Mouse (Mus musculus) midbrain, postnatal 0 days (tissue): Measurements from ENCODE around the gene Hadha. TPM values are rescaled to one million over a fixed set of nuclear protein-coding genes. Genes with fewer than 3 reads are reported as not detected.

Experiments
- ATAC-seq: fragments of 200-750 bp; cut with Nextera tagmentation; 2 replicates; pipeline ENCODE4 v1.8.0; 2017; ENCODE audit warnings: moderate number of reproducible peaks, mild to moderate bottlenecking, moderate TSS enrichment, moderate library complexity; ENCODE audit not compliant: low FRiP score
- DNase-seq: peaks from one replicate; pipeline ENCODE4 v3.0.0-alpha.2; 2015; ENCODE audit warnings: low spot score
- H3K27ac ChIP-seq: fragments of 300-500 bp; sonication (generic); 2 replicates; pipeline ENCODE4 v1.5.1; 2014; ENCODE audit warnings: low read depth, mild to moderate bottlenecking, low read length, mixed read lengths
- H3K27me3 ChIP-seq: fragments of 300-500 bp; sonication (generic); 2 replicates; pipeline ENCODE4 v1.6.1; 2014; ENCODE audit warnings: low read length, control low read depth, mixed read lengths; ENCODE audit not compliant: insufficient read depth
- H3K36me3 ChIP-seq: fragments of 300-500 bp; sonication (generic); 2 replicates; pipeline ENCODE4 v1.6.1; 2014; ENCODE audit warnings: low read length, control low read depth, mixed read lengths; ENCODE audit not compliant: insufficient read depth
- H3K4me1 ChIP-seq: fragments of 300-500 bp; sonication (generic); 2 replicates; pipeline ENCODE4 v1.6.1; 2014; ENCODE audit warnings: mild to moderate bottlenecking, control low read depth, antibody characterized with exemption, low read length, mixed read lengths; ENCODE audit not compliant: insufficient read depth
- H3K4me2 ChIP-seq: fragments of 300-500 bp; sonication (generic); 2 replicates; pipeline ENCODE4 v1.6.1; 2014; ENCODE audit warnings: low read depth, mild to moderate bottlenecking, low read length, mixed read lengths; ENCODE audit not compliant: poor library complexity, severe bottlenecking
- H3K4me3 ChIP-seq: fragments of 300-500 bp; sonication (generic); 2 replicates; pipeline ENCODE4 v1.5.1; 2014; ENCODE audit warnings: low read depth, mild to moderate bottlenecking, low read length, moderate library complexity
- H3K9ac ChIP-seq: fragments of 300-500 bp; sonication (generic); replicated peaks from 2 replicates; pipeline ENCODE4 v1.6.1; 2014; ENCODE audit warnings: mild to moderate bottlenecking, low read length, moderate library complexity, mixed read lengths; ENCODE audit not compliant: poor library complexity, severe bottlenecking
- H3K9me3 ChIP-seq: fragments of 300-500 bp; sonication (generic); 2 replicates; pipeline ENCODE4 v1.6.1; 2016; ENCODE audit warnings: low read length, control low read depth
- CTCF ChIP-seq: IDR thresholded peaks from 2 replicates; pipeline ENCODE4 v1.5.1; 2016; ENCODE audit warnings: antibody characterized with exemption, mild to moderate bottlenecking
- WGBS: fragments of 180-500 bp; shearing (Covaris S2); extraction: QIAGEN DNeasy Blood & Tissue Kit; methylation state at CpG from one replicate; pipeline ENCODE4 v1.1.7; 2014; 5-methylcytosine and 5-hydroxymethylcytosine counted together
- polyA plus RNA-seq: library from polyadenylated mRNA; unstranded; fragments of >200 nt; fragmentation: Nextera tagmentation; extraction: Ambion mirVana; gene quantifications from 2 replicates; pipeline ENCODE4 v1.2.1, GENCODE M21; 2015
- total RNA-seq: library from RNA; depleted of rRNA; stranded (reverse); fragments of >200 nt; gene quantifications from 2 replicates; pipeline ENCODE4 v1.2.3, GENCODE M21; 2014

Hadha gene
- total and polyA plus RNA-seq, 2 experiments from 2014 or later = 42.3 to 59.8 TPM

DNA sequence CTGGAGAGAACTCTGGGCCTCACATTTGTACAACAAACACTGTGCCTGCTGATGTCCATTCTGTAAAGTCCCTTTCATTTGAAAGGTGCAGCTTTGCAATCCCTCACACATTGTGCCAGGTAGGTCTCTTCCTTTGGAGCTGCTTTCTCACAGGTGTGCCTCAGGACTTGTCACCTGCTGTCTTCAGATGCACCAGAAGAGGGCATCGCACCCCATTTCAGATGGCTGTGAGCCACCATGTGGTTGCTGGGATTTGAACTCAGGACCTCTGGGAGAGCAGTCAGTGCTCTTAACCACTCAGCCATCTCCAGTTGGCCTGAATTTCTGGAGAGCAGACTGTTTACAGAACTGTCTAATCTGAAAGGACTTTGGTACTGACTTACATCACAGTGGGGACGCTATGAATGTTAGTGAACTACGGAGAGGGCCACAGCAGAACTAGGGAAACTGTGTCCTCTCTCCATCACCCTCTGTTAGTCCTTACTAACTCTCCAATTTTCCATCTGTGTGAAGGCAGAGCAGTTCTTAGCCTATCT is 42.4 kb downstream of the Hadha start:
- Histone ChIP-seq H3K36me3 (peaks cover 10% of the 10 kb centered on the region; the same call in 1 of the 2 replicates), H3K27me3 (peaks cover 3% of the 10 kb centered on the region; the same call in 1 of the 2 replicates), H3K27ac (no peak overlapping the region), H3K9me3 (no peaks in the 10 kb centered on the region), H3K4me1 (peaks cover 5% of the 10 kb centered on the region), H3K4me2 (no peak overlapping the region), H3K9ac (no peak overlapping the region), H3K4me3 (no peak overlapping the region)
- no peak for ATAC-seq
- no peak for DNase-seq
- WGBS = 88% methylated on average over 3 of the region's 3 CpGs
- peak; percentile 51 for TF ChIP-seq CTCF

DNA sequence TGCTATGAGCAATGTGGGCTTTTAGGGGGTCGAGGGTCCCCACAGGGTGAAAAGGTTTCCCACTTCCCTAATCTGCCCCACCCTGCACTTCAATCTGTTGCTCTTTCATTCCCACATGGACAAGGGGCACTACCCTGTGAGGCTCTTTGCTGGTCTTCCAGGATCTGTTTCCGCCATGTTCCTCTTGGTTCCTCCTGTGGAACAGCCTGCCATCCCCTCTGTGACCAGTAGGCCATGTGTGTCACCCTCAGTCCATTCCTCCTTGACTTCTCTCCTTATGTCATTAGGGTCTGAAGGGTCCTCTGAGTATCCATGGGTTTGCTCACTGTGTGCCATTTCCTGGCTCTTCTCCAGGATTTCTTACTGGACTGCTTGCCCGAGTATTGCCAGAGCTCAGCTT is 43.2 kb downstream of the Hadha start:
- Histone ChIP-seq H3K4me3 (no peak overlapping the region), H3K4me1 (peaks cover 8% of the 10 kb centered on the region), H3K27ac (no peak overlapping the region), H3K27me3 (peaks cover 3% of the 10 kb centered on the region; the same call in 1 of the 2 replicates), H3K9ac (no peak overlapping the region), H3K4me2 (peak overlapping the region; percentile 46; the same call in 1 of the 2 replicates), H3K36me3 (peaks cover 2% of the 10 kb centered on the region; the same call in 1 of the 2 replicates), H3K9me3 (no peaks in the 10 kb centered on the region)
- ATAC-seq (no peak), DNase-seq (no peak)
- TF ChIP-seq CTCF = peak; percentile 8; the same call in 1 of the 2 replicates
- WGBS = 70% methylated on average over 3 of the region's 3 CpGs

DNA sequence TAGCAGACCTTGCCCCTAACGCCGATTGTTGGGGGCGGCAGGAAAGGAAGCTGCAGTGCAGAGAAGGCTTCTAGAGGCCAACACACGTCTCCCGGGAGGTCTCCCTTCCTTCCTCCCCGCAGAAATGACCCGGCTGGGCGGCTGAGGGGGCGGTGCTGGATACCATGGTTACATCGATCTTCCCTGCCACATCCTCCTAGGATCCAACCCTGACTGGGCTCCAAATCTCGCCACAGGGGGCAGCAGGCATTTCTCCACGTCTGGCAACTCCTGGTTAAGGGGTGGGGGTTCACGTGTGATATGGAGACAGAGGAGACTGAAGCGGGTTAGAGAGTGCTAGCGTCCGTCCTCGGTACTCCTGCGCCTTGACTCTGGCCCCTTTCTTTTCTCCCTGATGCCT is 43.8 kb downstream of the Hadha start:
- peaks cover 3% of the 10 kb centered on the region; the same call in 1 of the 2 replicates for H3K27me3 ChIP-seq
- peak; percentile 71 for ATAC-seq
- no peaks in the 10 kb centered on the region for H3K9me3 ChIP-seq
- H3K27ac ChIP-seq = peak overlapping the region; percentile 68; the same call in 1 of the 2 replicates
- H3K4me3 ChIP-seq = peak overlapping the region; percentile 9; the same call in 1 of the 2 replicates
- H3K9ac ChIP-seq = peak overlapping the region; percentile 20; the same call in 1 of the 2 replicates
- WGBS = 3% methylated on average over 18 of the region's 18 CpGs
- peak; percentile 74 for TF ChIP-seq CTCF
- DNase-seq = peak; percentile 81
- H3K36me3 ChIP-seq = no peaks in the 10 kb centered on the region
- H3K4me2 ChIP-seq = peak overlapping the region; percentile 46
- peaks cover 8% of the 10 kb centered on the region for H3K4me1 ChIP-seq

DNA sequence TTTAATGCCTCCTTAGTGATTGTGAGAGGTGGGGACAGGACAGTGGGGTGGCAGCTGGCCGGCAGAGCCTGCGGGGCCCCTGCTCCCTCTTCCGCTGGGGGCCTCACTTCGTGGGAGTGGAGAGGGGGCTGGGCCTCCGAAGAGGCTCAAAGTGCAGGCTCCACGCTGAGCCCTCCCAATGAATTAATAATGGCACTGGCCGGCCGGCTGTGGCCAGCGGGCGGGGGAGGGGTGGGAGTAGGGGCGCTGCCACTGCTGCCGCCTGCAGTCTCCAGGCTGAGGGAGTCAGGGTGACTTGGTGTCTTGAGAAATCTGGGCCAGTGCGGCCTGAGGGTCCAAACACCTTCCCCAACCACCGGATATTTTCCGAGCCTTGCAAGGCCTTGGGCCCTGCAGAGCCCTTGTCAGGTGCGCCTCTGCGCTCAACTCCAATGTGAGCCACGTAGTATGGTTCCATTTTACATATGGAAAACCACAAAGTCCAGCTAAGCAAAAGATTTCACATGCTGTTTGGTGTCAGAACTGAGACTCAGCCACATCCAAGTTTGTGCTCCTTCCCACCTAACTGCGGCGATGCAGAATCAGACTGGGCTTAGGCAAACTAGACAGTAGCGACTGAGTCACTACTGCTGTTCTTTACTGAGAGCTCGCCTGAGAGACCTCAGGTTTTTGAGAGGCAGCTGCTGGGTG is 44.4 kb downstream of the Hadha start:
- DNase-seq (peak; percentile 31), ATAC-seq (no peak)
- H3K9me3 ChIP-seq = no peaks in the 10 kb centered on the region
- H3K27ac ChIP-seq = peak overlapping the region; percentile 68
- TF ChIP-seq CTCF = no peak
- WGBS = 14% methylated on average over 22 of the region's 22 CpGs
- H3K4me2 ChIP-seq = peak overlapping the region; percentile 46
- H3K9ac ChIP-seq = peak overlapping the region; percentile 20; the same call in 1 of the 2 replicates
- no peaks in the 10 kb centered on the region for H3K36me3 ChIP-seq
- H3K4me3 ChIP-seq = peak overlapping the region; percentile 9; the same call in 1 of the 2 replicates
- peaks cover 3% of the 10 kb centered on the region; the same call in 1 of the 2 replicates for H3K27me3 ChIP-seq
- H3K4me1 ChIP-seq = peaks cover 8% of the 10 kb centered on the region

DNA sequence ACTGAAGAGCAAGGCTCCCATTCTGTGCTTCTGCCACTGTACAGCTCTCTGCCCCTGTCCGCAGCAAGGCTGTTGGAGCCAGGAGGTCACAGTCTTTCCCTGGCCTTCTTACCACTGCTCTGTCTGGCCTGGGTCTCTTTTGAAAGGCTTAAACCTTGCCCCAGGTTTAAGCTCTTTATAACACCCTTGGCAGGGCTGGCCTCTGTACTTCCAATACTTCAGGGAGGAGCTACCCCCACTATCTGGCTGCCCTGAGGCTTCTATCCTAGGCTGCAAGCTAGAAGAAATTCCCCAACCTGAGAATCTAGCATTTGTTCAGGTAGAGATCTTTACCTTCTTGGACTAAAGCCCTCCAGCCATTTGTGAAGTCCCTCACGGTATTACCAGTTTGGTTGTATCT is 45.1 kb downstream of the Hadha start:
- ATAC-seq (no peak), DNase-seq (no peak)
- Histone ChIP-seq H3K9ac (no peak overlapping the region), H3K9me3 (no peaks in the 10 kb centered on the region), H3K4me1 (peaks cover 12% of the 10 kb centered on the region), H3K27me3 (peaks cover 3% of the 10 kb centered on the region; the same call in 1 of the 2 replicates), H3K27ac (no peak overlapping the region; the same call in 1 of the 2 replicates), H3K4me2 (no peak overlapping the region; the same call in 1 of the 2 replicates), H3K4me3 (no peak overlapping the region), H3K36me3 (no peaks in the 10 kb centered on the region)
- 33% methylated on average over 2 of the region's 2 CpGs for WGBS
- no peak for TF ChIP-seq CTCF

DNA sequence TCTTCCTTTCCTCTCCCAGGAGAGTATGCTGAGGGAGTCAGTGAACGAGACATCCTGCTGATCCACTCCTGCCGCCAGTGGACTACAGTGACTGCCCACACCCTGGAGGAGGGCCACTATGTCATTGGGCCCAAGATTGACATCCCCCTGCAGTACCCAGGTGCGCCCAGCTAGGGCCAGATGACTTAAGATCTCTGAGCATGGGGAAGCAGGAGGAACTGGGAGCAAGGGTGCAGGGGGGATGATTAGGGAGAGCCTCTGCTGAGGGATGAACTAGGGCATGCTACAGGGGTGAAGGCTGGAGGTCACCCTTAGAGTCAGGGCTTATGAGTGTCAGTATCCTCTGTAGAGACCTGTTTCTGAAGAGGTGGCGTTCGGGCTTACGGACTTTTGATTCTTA is 46.7 kb downstream of the Hadha start:
- ATAC-seq = no peak
- Histone ChIP-seq H3K27ac (no peak overlapping the region), H3K4me1 (peaks cover 14% of the 10 kb centered on the region)

More for the DNA sequence above, 46.7 kb downstream of the Hadha start:
- Histone ChIP-seq H3K36me3 (no peaks in the 10 kb centered on the region), H3K4me2 (no peak overlapping the region), H3K4me3 (no peak overlapping the region), H3K9ac (no peak overlapping the region), H3K9me3 (no peaks in the 10 kb centered on the region), H3K27me3 (peaks cover under 1% of the 10 kb centered on the region; the same call in 1 of the 2 replicates)
- no peak for DNase-seq
- 72% methylated on average over 6 of the region's 6 CpGs for WGBS
- no peak for TF ChIP-seq CTCF
